Mouse (Mus musculus): ENCODE measurements around the gene Smyd2.

The Smyd2 gene

DNA sequence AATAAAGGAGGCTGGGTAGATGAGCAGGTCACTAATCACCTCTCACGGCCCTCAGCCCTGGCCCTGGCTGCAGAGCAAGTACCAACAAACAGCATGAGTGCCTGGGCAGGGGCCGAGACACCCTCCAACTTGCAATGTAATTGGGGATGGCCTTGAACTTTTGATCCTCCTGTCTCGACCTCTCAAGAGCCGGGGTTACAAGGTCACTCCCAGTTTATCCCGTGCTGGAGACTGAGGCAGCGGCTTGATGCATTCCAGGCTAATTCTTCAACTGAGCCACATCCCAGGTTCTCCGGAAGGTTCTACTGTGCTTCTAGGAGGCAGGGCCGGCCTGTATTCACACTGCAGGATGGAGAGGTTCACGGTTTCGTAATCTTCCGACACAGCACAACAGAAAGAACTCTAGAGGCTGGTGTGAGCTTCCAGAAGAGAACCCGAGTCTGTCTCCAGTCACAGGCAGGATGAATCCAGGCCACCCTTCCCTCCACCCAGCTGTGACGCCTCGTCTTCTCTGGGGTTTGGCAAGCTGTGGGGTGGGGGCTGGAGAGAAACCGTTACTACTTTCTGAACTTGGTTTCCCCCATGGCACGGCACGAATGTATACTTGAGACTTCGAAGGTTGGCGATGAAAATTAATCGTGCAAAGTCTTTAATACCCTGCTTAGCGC is 8.9 kb downstream of the Smyd2 start:
- Histone ChIP-seq H3K27me3 (ENCODE audit: insufficient read depth, low read length) (peaks cover 4% of the 10 kb centered on the region; the same call in 1 of the 2 replicates), H3K36me3 (ENCODE audit: insufficient read depth, low read length) (0 out of 2 replicates have a peak, but pooled peaks cover 2% of the 10 kb centered on the region), H3K9me3 (ENCODE audit: low read length) (no peaks in the 10 kb centered on the region), H3K4me3 (replicated peaks; ENCODE audit: low read length) (no peak overlapping the region), H3K4me1 (replicated peaks; ENCODE audit: low read depth, low read length) (peaks cover 97% of the 10 kb centered on the region)
- TF ChIP-seq POU5F1 (IDR thresholded peaks at IDR 0.05; ENCODE audit: borderline replicate concordance, low read length) = no peak
- no peak for TF ChIP-seq CTCF (conservative IDR thresholded peaks at IDR 0.05; ENCODE audit: low read length)
- no peak for TF ChIP-seq NANOG (IDR thresholded peaks at IDR 0.05; ENCODE audit: borderline replicate concordance, low read length)

DNA sequence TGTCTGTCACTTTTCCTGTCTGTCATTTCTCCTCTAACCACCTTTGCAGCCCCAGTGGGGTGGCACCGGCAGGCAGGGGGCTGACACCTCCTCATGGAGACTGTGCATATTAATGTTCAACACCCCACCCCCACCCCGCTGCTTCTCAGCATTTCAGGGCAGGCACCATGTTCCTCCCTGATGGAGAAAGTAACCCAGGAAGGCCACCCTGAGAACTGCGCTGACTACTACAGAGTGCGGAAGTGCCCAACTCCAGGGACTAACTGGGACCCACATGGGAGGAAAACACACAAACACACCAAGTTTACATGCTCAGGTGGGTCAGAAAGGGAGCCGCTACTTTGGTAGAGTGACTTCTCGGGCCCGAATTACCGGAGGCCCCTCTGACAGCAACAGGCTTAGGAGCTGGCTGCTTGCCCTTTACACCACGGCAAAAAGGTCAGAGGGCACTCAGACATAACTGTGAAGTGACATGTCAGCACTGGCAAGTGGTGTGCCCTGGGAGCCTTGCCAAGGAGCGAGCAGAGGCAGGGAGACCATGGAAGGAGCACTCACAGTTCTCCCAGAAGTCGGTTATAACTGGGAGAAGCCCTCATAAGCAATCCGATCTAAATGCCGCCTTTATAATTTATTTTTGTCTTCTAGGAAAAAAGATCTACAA is 11.3 kb downstream of the Smyd2 start:
- Histone ChIP-seq H3K4me3 (replicated peaks; ENCODE audit: low read length) (no peak overlapping the region), H3K27me3 (ENCODE audit: insufficient read depth, low read length) (peaks cover 4% of the 10 kb centered on the region; the same call in 1 of the 2 replicates), H3K4me1 (replicated peaks; ENCODE audit: low read depth, low read length) (peaks cover 92% of the 10 kb centered on the region), H3K9me3 (ENCODE audit: low read length) (no peaks in the 10 kb centered on the region), H3K36me3 (ENCODE audit: insufficient read depth, low read length) (peaks cover 5% of the 10 kb centered on the region; the same call in 1 of the 2 replicates)
- no peak for TF ChIP-seq NANOG (IDR thresholded peaks at IDR 0.05; ENCODE audit: borderline replicate concordance, low read length)
- no peak for TF ChIP-seq CTCF (conservative IDR thresholded peaks at IDR 0.05; ENCODE audit: low read length)
- TF ChIP-seq POU5F1 (IDR thresholded peaks at IDR 0.05; ENCODE audit: borderline replicate concordance, low read length) = no peak

GRCm38 (mm10) chr1:189903169-189903568 is 19.0 kb downstream of the Smyd2 start:
- peaks cover 32% of the 10 kb centered on the region for H3K4me1 ChIP-seq (replicated peaks; ENCODE audit: low read depth, low read length)
- no peak overlapping the region for H3K4me3 ChIP-seq (replicated peaks; ENCODE audit: low read length)
- TF ChIP-seq POU5F1 (IDR thresholded peaks at IDR 0.05; ENCODE audit: borderline replicate concordance, low read length) = no peak
- TF ChIP-seq NANOG (IDR thresholded peaks at IDR 0.05; ENCODE audit: borderline replicate concordance, low read length) = no peak
- H3K36me3 ChIP-seq (ENCODE audit: insufficient read depth, low read length) = peaks cover 18% of the 10 kb centered on the region
- H3K9me3 ChIP-seq (ENCODE audit: low read length) = no peaks in the 10 kb centered on the region
- no peaks in the 10 kb centered on the region for H3K27me3 ChIP-seq (ENCODE audit: insufficient read depth, low read length)

- H3K4me3 ChIP-seq (replicated peaks; ENCODE audit: low read length) = no peak overlapping the region
- H3K9me3 ChIP-seq (ENCODE audit: low read length) = no peaks in the 10 kb centered on the region
- peaks cover 25% of the 10 kb centered on the region for H3K4me1 ChIP-seq (replicated peaks; ENCODE audit: low read depth, low read length)
- H3K27me3 ChIP-seq (ENCODE audit: insufficient read depth, low read length) = no peaks in the 10 kb centered on the region
- TF ChIP-seq NANOG (IDR thresholded peaks at IDR 0.05; ENCODE audit: borderline replicate concordance, low read length) = no peak
- TF ChIP-seq POU5F1 (IDR thresholded peaks at IDR 0.05; ENCODE audit: borderline replicate concordance, low read length) = no peak
- TF ChIP-seq CTCF (conservative IDR thresholded peaks at IDR 0.05; ENCODE audit: low read length) = no peak
- peaks cover 23% of the 10 kb centered on the region for H3K36me3 ChIP-seq (ENCODE audit: insufficient read depth, low read length)
Measured at GRCm38 (mm10) chr1:189902413-189902812, 19.8 kb downstream of the Smyd2 start.

DNA sequence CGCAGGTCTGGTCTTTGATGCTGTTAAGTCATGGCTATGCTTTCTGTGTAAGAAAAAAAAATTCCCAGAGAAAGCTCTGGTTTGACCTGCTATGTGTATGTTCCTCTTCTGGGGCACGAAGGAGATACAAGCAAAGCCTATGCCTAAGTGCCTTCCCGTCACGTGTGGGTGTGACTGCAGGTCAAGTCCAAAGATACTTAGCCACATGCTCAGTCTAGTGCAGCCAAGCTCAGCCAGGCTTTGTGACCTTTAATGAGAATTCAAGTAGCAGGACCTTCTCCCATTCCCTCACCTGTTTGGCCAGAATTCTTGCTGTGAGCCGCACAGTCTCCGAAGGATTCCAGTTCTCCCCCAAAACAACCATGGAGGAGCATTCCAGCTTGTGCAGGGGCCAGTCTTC is 22.6 kb downstream of the Smyd2 start:
- Histone ChIP-seq H3K27me3 (ENCODE audit: insufficient read depth, low read length) (no peaks in the 10 kb centered on the region), H3K4me1 (replicated peaks; ENCODE audit: low read depth, low read length) (peaks cover 17% of the 10 kb centered on the region), H3K9me3 (ENCODE audit: low read length) (no peaks in the 10 kb centered on the region), H3K4me3 (replicated peaks; ENCODE audit: low read length) (no peak overlapping the region), H3K36me3 (ENCODE audit: insufficient read depth, low read length) (peaks cover 47% of the 10 kb centered on the region)
- TF ChIP-seq POU5F1 (IDR thresholded peaks at IDR 0.05; ENCODE audit: borderline replicate concordance, low read length) = no peak
- TF ChIP-seq CTCF (conservative IDR thresholded peaks at IDR 0.05; ENCODE audit: low read length) = no peak
- TF ChIP-seq NANOG (IDR thresholded peaks at IDR 0.05; ENCODE audit: borderline replicate concordance, low read length) = no peak

GRCm38 (mm10) chr1:189898708-189899107 is 23.5 kb downstream of the Smyd2 start:
- TF ChIP-seq CTCF (conservative IDR thresholded peaks at IDR 0.05; ENCODE audit: low read length) (no peak), NANOG (IDR thresholded peaks at IDR 0.05; ENCODE audit: borderline replicate concordance, low read length) (no peak), POU5F1 (IDR thresholded peaks at IDR 0.05; ENCODE audit: borderline replicate concordance, low read length) (no peak)

DNA sequence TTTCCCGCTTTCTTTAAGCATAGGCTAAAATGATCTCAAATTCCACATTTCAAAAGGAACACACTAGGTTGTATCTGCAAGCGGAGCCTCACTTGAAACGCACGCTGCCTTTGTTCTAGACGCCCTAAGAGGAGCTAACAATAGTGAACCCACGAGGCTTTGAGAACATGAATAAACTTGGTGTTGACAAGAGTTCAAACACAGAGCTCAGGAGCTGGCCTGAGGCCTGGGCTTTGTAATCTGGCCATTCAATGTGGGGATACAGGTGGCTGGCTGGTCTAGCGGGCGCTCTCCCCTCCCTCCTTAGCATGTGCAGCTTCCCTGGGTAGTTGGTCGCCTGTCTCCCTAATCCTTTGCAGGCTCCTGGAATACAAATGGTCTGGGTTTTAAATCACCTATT is 24.3 kb downstream of the Smyd2 start:
- H3K4me3 ChIP-seq (replicated peaks; ENCODE audit: low read length) = no peak overlapping the region
- TF ChIP-seq NANOG (IDR thresholded peaks at IDR 0.05; ENCODE audit: borderline replicate concordance, low read length) (no peak), CTCF (conservative IDR thresholded peaks at IDR 0.05; ENCODE audit: low read length) (no peak), POU5F1 (IDR thresholded peaks at IDR 0.05; ENCODE audit: borderline replicate concordance, low read length) (no peak)
- H3K36me3 ChIP-seq (ENCODE audit: insufficient read depth, low read length) = peaks cover 61% of the 10 kb centered on the region
- no peaks in the 10 kb centered on the region for H3K27me3 ChIP-seq (ENCODE audit: insufficient read depth, low read length)
- no peaks in the 10 kb centered on the region for H3K9me3 ChIP-seq (ENCODE audit: low read length)
- H3K4me1 ChIP-seq (replicated peaks; ENCODE audit: low read depth, low read length) = peaks cover 20% of the 10 kb centered on the region

More at GRCm38 (mm10) chr1:189898708-189899107, 23.5 kb downstream of the Smyd2 start:
- H3K4me3 ChIP-seq (replicated peaks; ENCODE audit: low read length) = no peak overlapping the region
- H3K9me3 ChIP-seq (ENCODE audit: low read length) = no peaks in the 10 kb centered on the region
- peaks cover 53% of the 10 kb centered on the region for H3K36me3 ChIP-seq (ENCODE audit: insufficient read depth, low read length)
- H3K27me3 ChIP-seq (ENCODE audit: insufficient read depth, low read length) = no peaks in the 10 kb centered on the region
- H3K4me1 ChIP-seq (replicated peaks; ENCODE audit: low read depth, low read length) = peaks cover 24% of the 10 kb centered on the region

DNA sequence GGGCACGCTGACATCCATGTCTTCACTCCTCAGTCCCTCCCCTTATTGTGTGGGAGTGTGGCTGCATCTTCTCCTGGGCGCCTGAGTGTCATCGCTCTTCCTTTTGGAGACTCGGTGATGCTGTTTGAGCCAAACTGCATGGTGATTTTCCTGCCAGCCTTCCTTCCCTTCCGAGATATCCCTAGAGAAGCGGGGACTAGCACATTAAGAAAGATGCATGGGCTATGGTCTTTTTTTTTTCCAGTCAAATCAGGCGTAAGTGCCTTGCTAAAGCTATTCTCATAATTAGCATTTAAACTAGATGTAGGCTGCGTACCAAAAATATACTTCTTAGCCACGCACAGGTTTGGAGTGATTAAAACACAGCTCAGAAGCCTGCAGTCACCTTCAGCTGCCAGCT is 28.0 kb downstream of the Smyd2 start:
- H3K27me3 ChIP-seq (ENCODE audit: insufficient read depth, low read length) = no peaks in the 10 kb centered on the region
- peaks cover 61% of the 10 kb centered on the region for H3K36me3 ChIP-seq (ENCODE audit: insufficient read depth, low read length)
- no peak for TF ChIP-seq CTCF (conservative IDR thresholded peaks at IDR 0.05; ENCODE audit: low read length)
- no peak for TF ChIP-seq NANOG (IDR thresholded peaks at IDR 0.05; ENCODE audit: borderline replicate concordance, low read length)
- TF ChIP-seq POU5F1 (IDR thresholded peaks at IDR 0.05; ENCODE audit: borderline replicate concordance, low read length) = no peak
- H3K4me3 ChIP-seq (replicated peaks; ENCODE audit: low read length) = no peak overlapping the region
- H3K9me3 ChIP-seq (ENCODE audit: low read length) = no peaks in the 10 kb centered on the region
- H3K4me1 ChIP-seq (replicated peaks; ENCODE audit: low read depth, low read length) = peaks cover 38% of the 10 kb centered on the region
